Comparison of ENCODE assay signal across 8 mouse cellular contexts in the genomic region with DNA sequence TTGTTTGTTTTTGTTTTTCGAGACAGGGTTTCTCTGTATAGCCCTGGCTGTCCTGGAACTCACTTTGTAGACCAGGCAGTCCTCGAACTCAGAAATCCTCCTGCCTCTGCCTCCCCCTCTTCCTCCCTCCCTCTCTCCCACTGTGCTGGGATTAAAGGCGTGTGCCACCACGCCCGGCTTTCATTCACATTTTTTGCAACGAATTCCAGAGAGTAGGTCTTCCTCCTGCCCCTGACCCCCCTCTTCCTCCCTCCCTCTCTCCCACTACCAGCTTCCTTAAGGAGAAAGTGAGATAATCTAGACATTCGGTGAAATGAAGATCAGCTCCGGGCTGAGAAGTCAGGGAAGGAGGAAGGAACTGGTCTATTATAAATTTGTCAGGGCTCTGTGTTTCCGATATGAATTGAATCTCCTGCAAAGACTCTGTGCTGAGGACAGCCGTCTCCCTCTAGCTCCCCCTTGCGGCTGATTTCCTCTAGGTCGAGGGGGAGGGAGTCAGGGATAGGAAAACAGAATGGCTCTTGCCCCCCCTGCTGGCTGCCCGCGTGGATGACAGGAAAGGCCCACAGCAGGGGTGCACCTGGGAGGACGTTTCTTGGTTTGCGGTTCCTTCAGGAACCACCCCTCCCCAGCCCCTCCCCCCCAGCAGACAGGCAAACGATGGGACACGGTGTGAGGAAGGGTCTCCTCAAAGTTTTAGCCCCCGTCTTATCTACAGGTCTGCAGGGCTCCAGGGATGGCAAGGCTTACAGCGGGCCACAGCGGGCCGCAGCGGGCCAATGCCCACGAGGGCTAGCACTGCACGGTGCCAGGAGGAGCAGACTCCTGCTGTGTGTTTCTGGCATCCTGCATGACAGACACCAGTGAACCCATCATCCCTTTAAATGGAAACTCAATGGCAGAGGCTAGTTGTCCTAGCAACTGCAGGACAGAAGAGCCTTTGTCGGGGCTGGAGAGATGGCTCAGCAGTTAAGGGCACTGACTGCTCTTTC. TPM values are rescaled to one million over a fixed set of nuclear protein-coding genes. Genes with fewer than 3 reads are reported as not detected.
DNase-seq lines count a peak whose midpoint lies in the region; ATAC-seq lines count a peak whose summit lies in the region.

No protein-coding gene starts in this region.

- intact Hi-C loops in gastrocnemius, postnatal 14 days (cut with DNase I; ENCODE audit: low total_unique reads), result loop anchor here (5.0 kb wide), 1 partner anchor 37 kb away; no protein-coding TSS in a partner anchor

- peak; percentile 93 to 98 for DNase-seq in adrenal gland, adult (ENCODE audit: inconsistent age in 2 of 2, low spot score in 1 of 2)
- peak; percentile 93 for DNase-seq in embryo, embryonic 10 days (ENCODE audit: low spot score)
- peak; percentile 96 for DNase-seq in gastrocnemius, postnatal 14 days
- DNase-seq in left cerebral cortex, adult 9 months (ENCODE audit: low spot score in 2 of 2), result peak; percentile 57 to 97
- peak; percentile 93 to 96 for DNase-seq in right cerebral cortex, postnatal 10 days (ENCODE audit: low spot score in 2 of 2)
- DNase-seq in urinary bladder, postnatal 14 days (ENCODE audit: low spot score), result peak; percentile 98

- peak; percentile 100 for ATAC-seq in inflammation-experienced regulatory T-cells, adult 6 months
- peak; percentile 100 for ATAC-seq in megakaryocyte progenitor cell, adult 5-6 weeks (replicated peaks; ENCODE audit: poor library complexity)

RNA-seq across cellular contexts. Expression of gene Fkbp4, which starts 41.3 kb away (rescaled TPM):
- 10 to 100 TPM; 80.7 to 92.8 TPM for total RNA-seq in gastrocnemius, postnatal 14 days (2021)
- polyA plus RNA-seq in inflammation-experienced regulatory T-cells, adult 6 months (2017; shearing (Covaris generic)), result 10 to 100 TPM; 52.8 to 67.1 (median 65.9) TPM
- 124 and 149 TPM in 2 replicates for total RNA-seq in megakaryocyte progenitor cell, adult 5-6 weeks (2015)
- total RNA-seq in megakaryocyte progenitor cell, adult 5-6 weeks (2017), result 373 and 394 TPM in 2 replicates

RNA-seq across cellular contexts. Expression of gene Pzp, which starts 46.8 kb away (rescaled TPM):
- total RNA-seq in gastrocnemius, postnatal 14 days (2021), result not detected
- polyA plus RNA-seq in inflammation-experienced regulatory T-cells, adult 6 months (2017; shearing (Covaris generic)), result not detected
- total RNA-seq in megakaryocyte progenitor cell, adult 5-6 weeks (2015), result not detected in 2 replicates
- total RNA-seq in megakaryocyte progenitor cell, adult 5-6 weeks (2017), result not detected in 2 replicates

RNA-seq across cellular contexts. Expression of gene Itfg2, which starts 55.0 kb away (rescaled TPM):
- total RNA-seq in gastrocnemius, postnatal 14 days (2021), result 10 to 100 TPM; 18.1 to 19.9 TPM
- polyA plus RNA-seq in inflammation-experienced regulatory T-cells, adult 6 months (2017; shearing (Covaris generic)), result 10 to 100 TPM; 15.7 to 21.1 (median 19.7) TPM
- total RNA-seq in megakaryocyte progenitor cell, adult 5-6 weeks (2015), result 24.1 and 33.1 TPM in 2 replicates
- total RNA-seq in megakaryocyte progenitor cell, adult 5-6 weeks (2017), result 12.9 and 15.6 TPM in 2 replicates

Comparison
In these comparisons a context has a peak if more than half of its experiments do, and no peak if none do; other contexts are left out.
1. Peak in every context shown above with its lines: DNase-seq and ATAC-seq.